Mouse (Mus musculus) monocyte, adult 2 months (primary cell): Measurements from ENCODE around the gene Nop53.
"Not testable (repeated sequence)": the region's sequence is repeated elsewhere in the genome, so short reads cannot be mapped to it uniquely, and the experiment has no call there.

Experiments
- DNase-seq, 2 experiments: peaks; one replicate each; pipeline ENCODE4 v3.0.0; 2022; ENCODE audit warnings: low spot score in 2 of 2, low read depth in 1 of 2

The Nop53 gene

DNA sequence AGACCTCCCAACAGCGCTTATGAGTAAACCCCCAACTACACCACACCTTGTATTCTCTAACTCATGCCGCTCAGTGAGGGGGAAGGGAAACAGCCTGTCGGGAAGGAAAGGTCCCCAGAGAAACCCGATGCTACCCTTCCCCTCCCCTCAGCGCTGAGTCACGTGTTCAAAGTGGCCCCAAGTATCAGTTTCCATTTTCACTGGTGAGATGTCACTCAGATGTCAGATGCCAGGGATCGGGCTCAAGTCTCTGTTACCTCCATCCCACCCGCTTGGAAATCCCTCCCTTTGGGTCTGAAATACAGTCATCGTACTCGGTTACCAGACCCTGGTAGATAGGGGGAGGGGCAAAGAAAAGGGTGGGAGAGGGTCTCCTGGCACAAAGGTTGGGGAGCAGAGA, 24.1 kb downstream of the Nop53 start:
- DNase-seq, result no peak

DNA sequence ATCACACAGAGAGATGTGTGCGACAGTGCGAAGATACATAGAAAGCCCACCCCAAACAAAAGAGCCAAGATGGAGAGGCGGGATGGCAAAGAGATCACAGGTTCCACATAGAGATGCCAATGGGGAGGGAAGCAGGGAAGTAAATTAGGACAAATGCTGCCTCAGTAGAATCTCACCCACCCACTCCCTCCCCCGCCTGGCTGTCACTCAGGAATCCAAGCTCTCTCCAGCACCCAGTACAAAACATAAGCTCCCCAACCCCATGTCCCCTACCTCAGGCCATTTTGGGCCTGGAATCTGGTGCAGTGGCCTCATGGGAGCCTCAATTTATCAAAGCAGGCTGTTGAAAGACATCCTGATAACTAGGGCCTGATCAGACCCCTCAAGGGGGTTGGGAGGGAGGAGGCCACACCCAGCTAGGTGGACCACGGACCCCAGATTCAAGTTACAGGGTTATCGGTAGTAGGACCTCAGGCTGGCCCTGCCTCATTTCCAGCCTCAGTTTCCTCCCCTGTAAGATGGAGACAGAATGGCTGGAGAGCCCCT, 25.2 kb downstream of the Nop53 start:
- DNase-seq, result no peak

DNA sequence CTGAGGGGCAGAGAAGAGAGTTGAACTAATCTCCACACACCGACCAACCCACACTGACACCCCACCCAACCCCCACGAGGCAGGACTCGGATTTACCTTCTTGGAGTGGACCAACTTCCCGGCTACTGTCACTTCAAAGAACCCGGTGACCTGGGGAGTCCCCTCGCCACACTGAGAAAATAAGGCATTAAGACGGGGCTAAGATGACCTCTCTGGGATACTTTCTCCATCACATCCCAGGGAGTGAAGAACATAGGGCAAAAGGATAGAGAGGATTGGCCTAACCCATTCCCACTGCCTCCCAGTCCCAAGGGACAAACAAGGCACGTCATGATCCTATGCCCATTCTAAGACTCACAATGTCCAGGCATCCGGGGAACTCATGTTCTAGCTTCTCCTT, 25.9 kb downstream of the Nop53 start:
- DNase-seq, result no peak

DNA sequence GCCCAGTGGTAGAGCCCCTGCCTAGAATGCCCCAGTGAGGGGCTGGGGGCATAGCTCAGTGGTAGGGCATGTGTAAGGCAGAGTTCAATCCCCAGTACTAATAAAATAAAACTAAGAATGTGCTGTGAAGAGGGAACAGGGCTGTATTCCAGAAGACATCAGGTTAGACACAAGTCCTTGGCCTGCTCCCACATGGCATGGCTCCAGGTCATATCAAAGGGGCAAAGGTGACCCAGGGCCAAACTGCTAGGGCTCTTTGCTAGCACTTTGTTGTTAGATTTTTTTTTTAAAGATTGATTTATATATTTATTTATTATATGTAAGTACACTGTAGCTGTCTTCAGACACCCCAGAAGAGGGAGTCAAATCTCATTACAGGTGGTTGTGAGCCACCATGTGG, 27.5 kb downstream of the Nop53 start:
- no peak for DNase-seq

GRCm38 (mm10) chr7:15916996-15917395, 28.9 kb downstream of the Nop53 start:
- DNase-seq, result no peak

DNA sequence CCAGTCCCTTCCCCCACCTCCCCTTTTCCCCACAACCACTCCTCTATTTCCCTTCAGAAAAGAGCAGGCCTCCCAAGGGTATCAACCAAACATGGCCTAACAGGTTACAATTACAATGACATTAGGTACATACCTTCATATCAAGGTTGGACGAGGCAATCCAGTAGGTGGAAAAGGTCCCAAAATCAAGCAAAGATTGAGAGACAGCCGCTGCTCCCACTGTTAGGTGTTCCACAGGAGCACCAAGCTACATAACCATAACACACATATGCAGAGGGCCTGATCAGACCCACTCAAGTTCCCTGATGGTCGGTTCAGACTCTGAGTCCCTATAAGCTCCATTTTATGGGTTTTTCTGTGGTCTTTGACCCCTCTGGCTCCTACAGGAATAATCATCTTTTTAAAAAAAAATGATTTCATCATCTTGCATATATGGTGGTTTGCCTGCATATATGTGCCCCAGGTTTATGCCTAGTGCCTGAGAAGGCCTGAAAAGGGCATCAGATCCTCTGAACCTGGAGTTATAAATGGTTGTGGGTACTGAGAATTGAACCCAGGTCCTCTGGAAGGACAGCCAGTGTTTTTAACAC, 29.6 kb downstream of the Nop53 start:
- DNase-seq, result no peak

- not testable (repeated sequence) for DNase-seq
These were observed 30.2 kb downstream of the Nop53 start for GRCm38 (mm10) chr7:15915695-15916094.

GRCm38 (mm10) chr7:15914751-15915150, 31.1 kb downstream of the Nop53 start:
- DNase-seq, result no peak

DNA sequence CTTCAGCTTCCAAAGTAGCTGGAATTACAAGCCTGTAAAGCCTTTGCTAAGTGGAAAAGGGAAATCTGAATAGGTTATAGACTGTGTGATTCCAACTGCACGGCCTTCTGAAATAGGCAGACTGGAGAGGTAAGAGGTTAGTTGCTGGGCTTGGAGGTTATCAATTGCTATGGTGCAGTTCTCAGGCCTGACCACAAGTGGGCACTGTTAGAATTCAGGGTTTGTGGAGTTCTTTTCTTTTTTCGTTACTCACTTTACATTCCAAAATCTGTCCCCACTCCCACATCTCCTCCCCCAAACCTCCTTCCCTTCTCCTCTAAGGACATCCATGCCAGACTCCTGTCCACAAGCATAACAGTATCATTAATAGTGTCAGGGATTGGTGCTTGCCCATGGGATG, 31.6 kb downstream of the Nop53 start:
- DNase-seq, result peak in 1 of 2 experiments; percentile 15

DNA sequence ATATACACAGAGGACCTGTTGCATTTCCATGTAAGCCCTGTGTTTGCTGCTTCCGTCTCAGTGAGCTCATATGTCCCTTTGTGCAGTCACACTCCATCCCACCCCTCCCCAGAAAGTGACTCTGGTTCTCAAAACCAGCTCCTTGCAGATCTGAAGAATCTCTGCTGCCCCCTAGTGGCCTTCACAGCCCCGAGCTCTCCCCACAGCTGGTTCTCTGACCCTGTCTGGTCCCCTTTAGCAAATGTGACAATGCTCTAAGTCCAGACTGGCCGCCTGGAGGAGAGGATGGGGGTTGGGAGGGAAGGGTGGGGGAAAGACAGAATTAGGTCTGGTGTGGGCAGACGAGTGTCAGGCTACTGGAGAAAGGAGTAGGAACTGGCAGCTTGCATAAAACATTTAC, 33.7 kb downstream of the Nop53 start:
- DNase-seq, result peak in 1 of 2 experiments; percentile 37

- no peak for DNase-seq
These were observed 35.4 kb downstream of the Nop53 start for GRCm38 (mm10) chr7:15910521-15910920.

DNA sequence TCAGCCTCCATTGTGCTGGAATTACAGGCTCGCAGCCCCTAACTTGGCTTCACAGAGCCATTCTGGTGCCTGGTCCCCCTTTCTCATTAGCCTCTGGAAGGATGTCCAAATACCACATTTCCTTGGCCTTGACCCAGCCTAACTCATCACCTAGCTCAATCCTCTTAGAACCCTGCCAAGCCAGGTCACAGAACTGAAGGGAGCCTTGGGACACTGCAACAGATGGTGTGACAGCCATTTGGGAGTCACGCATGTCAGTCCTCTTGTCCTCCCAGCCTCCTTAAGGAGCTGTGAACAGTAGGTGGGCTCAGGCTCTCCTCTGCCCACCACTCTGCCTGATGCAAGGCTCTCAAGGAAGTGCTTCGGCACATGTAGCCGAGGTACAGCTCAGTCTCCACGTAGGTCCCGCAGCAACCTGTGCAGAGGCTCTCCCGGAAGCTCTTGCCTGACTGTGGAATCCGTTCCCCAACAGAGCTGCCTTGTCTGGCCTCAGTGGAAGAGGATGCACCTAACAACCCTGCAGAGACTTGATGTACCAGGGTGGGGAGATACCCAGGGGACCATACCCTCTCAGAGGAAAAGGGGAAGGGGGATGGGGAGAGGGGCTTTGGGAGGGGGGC, 37.8 kb downstream of the Nop53 start:
- no peak for DNase-seq

- no peak for DNase-seq
These were observed 39.3 kb downstream of the Nop53 start for GRCm38 (mm10) chr7:15906602-15907001.

GRCm38 (mm10) chr7:15905861-15906260, 40.0 kb downstream of the Nop53 start:
- no peak for DNase-seq

DNA sequence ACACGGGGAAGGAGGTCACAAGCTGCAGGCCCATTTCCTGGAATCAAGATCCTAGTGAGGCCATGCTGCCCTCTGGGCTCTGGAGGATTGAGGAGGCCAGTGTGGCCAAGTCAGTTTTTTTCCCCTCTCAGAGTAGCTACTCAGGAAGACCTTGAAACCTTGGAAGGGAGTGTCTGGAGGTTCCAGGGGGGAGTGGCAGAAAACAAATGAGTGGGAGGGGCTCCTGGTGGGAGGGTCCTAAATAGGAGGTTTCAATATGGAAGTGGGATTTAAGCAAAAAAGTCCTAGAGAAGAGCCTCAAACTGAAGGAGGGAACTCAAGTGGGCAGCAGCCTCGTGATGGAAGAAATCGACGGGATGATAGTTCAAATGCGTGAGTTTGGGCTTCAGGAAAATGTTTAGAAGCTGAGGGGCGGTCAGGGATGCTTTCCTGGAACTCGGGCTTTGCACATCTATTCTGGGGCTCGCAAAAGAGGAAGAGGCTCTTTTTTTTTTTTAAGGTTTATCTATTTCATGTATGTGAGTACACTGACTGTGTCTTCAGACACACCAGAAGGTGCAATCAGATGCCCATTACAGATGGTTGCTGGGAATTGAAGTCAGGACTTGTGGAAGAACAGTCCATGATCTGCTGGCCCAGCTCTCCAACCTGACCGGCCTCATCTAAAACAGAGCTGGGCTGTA, 44.4 kb downstream of the Nop53 start:
- DNase-seq, result no peak

GRCm38 (mm10) chr7:15894251-15894650, 51.6 kb downstream of the Nop53 start:
- DNase-seq, result no peak
